Mouse (Mus musculus): ENCODE measurements around the gene Gm49366.
"Not testable (repeated sequence)": the region's sequence is repeated elsewhere in the genome, so short reads cannot be mapped to it uniquely, and the experiment has no call there.

- TF ChIP-seq CTCF, POLR2A (IDR thresholded peaks at IDR 0.05; ENCODE audit: extremely low read depth, insufficient read depth, low read length): not testable (repeated sequence)
These were observed 10.4 kb upstream of the Gm49366 start for GRCm38 (mm10) chr12:84028328-84028727.

Measured in cortical plate, adult 2 months (tissue).